Mouse (Mus musculus) MEL (cell line): ENCODE data around the gene Syt2. TPM values are rescaled to one million over a fixed set of nuclear protein-coding genes. Genes with fewer than 3 reads are reported as not detected.

Source experiments
- DNase-seq: peaks from one replicate; pipeline ENCODE4 v3.0.0; 2011; ENCODE audit warnings: low read depth, low spot score
- H3K27ac ChIP-seq: 2 replicates; pipeline ENCODE4 v1.5.1; 2012; ENCODE audit warnings: low read depth, mild to moderate bottlenecking, control low read depth, low read length, moderate library complexity; ENCODE audit not compliant: control insufficient read depth
- H3K27me3 ChIP-seq, 2 experiments: fragments of 150-350 bp in 1 of 2; sonication (generic) in 1 of 2; 2 replicates each; pipeline ENCODE4 v1.6.1; 2012; ENCODE audit warnings: low read length in 2 of 2, mild to moderate bottlenecking in 2 of 2, improper control_type of control experiment in 1 of 2, moderate library complexity in 1 of 2; ENCODE audit not compliant: insufficient read depth in 2 of 2, control insufficient read depth in 1 of 2
- H3K36me3 ChIP-seq, 2 experiments: 2 replicates each; pipeline ENCODE4 v1.6.1; 2012 to 2014; ENCODE audit warnings: low read length in 2 of 2, improper control_type of control experiment in 1 of 2, inconsistent platforms in 1 of 2, mild to moderate bottlenecking in 1 of 2; ENCODE audit not compliant: insufficient read depth in 2 of 2, control insufficient read depth in 1 of 2
- H3K4me1 ChIP-seq, 2 experiments: fragments of 150-350 bp in 1 of 2; sonication (generic) in 1 of 2; 2 replicates each; pipeline ENCODE4 v1.6.1; 2012; ENCODE audit warnings: low read length in 2 of 2, improper control_type of control experiment in 1 of 2, mild to moderate bottlenecking in 1 of 2; ENCODE audit not compliant: insufficient read depth in 2 of 2, control insufficient read depth in 1 of 2
- H3K4me3 ChIP-seq, 2 experiments: fragments of 150-350 bp in 1 of 2; sonication (generic) in 1 of 2; 2 replicates each; pipeline ENCODE4 v1.5.1; 2012; ENCODE audit warnings: low read depth in 2 of 2, low read length in 2 of 2, mild to moderate bottlenecking in 2 of 2, moderate library complexity in 2 of 2, control low read depth in 1 of 2, improper control_type of control experiment in 1 of 2; ENCODE audit not compliant: control insufficient read depth in 1 of 2, insufficient read depth in 1 of 2
- H3K79me2 ChIP-seq: 2 replicates; pipeline ENCODE4 v1.6.1; 2012; ENCODE audit warnings: mild to moderate bottlenecking, low read length, moderate library complexity; ENCODE audit not compliant: control insufficient read depth, poor library complexity, insufficient read depth
- H3K9ac ChIP-seq: 2 replicates; pipeline ENCODE4 v1.6.1; 2012; ENCODE audit warnings: low read depth, mild to moderate bottlenecking, control low read depth, low read length, moderate library complexity; ENCODE audit not compliant: control insufficient read depth, poor library complexity, severe bottlenecking
- H3K9me3 ChIP-seq: fragments of 150-350 bp; sonication (generic); replicated peaks from 2 replicates; pipeline ENCODE4 v1.6.1; 2012; ENCODE audit warnings: mild to moderate bottlenecking, low read length, improper control_type of control experiment, moderate library complexity; ENCODE audit not compliant: insufficient read depth
- BHLHE40 ChIP-seq: IDR thresholded peaks from 2 replicates; pipeline ENCODE4 v1.6.1; 2012; ENCODE audit warnings: low read depth, mild to moderate bottlenecking, inconsistent platforms, low read length, improper control_type of control experiment, borderline replicate concordance
- CHD2 ChIP-seq: IDR thresholded peaks from 2 replicates; pipeline ENCODE4 v1.6.1; 2011; ENCODE audit warnings: low read length, improper control_type of control experiment
- CTCF ChIP-seq, 3 experiments: IDR thresholded peaks in 2 of 3; conservative IDR thresholded peaks in 1 of 3; 2 replicates each; pipeline ENCODE4 v1.5.1; 2011 to 2012; ENCODE audit warnings: low read length in 3 of 3, low read depth in 2 of 3, mild to moderate bottlenecking in 2 of 3, improper control_type of control experiment in 1 of 3, inconsistent platforms in 1 of 3, mixed read lengths in 1 of 3, moderate library complexity in 1 of 3; ENCODE audit not compliant: control insufficient read depth in 1 of 3, insufficient read depth in 1 of 3, poor library complexity in 1 of 3, severe bottlenecking in 1 of 3
- EP300 ChIP-seq, 2 experiments: IDR thresholded peaks; 2 replicates each; pipeline ENCODE4 v1.6.1; 2011; ENCODE audit warnings: improper control_type of control experiment in 2 of 2, low read length in 2 of 2, low read depth in 1 of 2, mild to moderate bottlenecking in 1 of 2
- GABPA ChIP-seq: IDR thresholded peaks from 2 replicates; pipeline ENCODE4 v1.6.1; 2012; ENCODE audit warnings: low read depth, mild to moderate bottlenecking, inconsistent platforms, low read length, improper control_type of control experiment, moderate library complexity
- HCFC1 ChIP-seq: IDR thresholded peaks from 2 replicates; pipeline ENCODE4 v1.6.1; 2012; ENCODE audit warnings: low read depth, mild to moderate bottlenecking, inconsistent platforms, low read length, improper control_type of control experiment, moderate library complexity
- MAX ChIP-seq: IDR thresholded peaks from 2 replicates; pipeline ENCODE4 v1.6.1; 2011; ENCODE audit warnings: low read length, improper control_type of control experiment
- MAZ ChIP-seq: IDR thresholded peaks from 2 replicates; pipeline ENCODE4 v1.6.1; 2012; ENCODE audit warnings: low read depth, mild to moderate bottlenecking, inconsistent platforms, low read length, improper control_type of control experiment
- NELFE ChIP-seq: IDR thresholded peaks from 2 replicates; pipeline ENCODE4 v1.6.1; 2011; ENCODE audit warnings: low read depth, low read length, improper control_type of control experiment
- POLR2A ChIP-seq, 2 experiments: IDR thresholded peaks; 2 replicates each; pipeline ENCODE4 v1.6.1; 2011 to 2012; ENCODE audit warnings: low read length in 2 of 2, mild to moderate bottlenecking in 2 of 2, control low read depth in 1 of 2, improper control_type of control experiment in 1 of 2, low read depth in 1 of 2, moderate library complexity in 1 of 2; ENCODE audit not compliant: control insufficient read depth in 1 of 2, insufficient read depth in 1 of 2, poor library complexity in 1 of 2
- POLR2AphosphoS2 ChIP-seq: IDR thresholded peaks from 2 replicates; pipeline ENCODE4 v1.6.1; 2011; ENCODE audit warnings: low read length, improper control_type of control experiment
- POLR2AphosphoS5 ChIP-seq: IDR thresholded peaks from 2 replicates; pipeline ENCODE4 v1.6.1; 2012; ENCODE audit warnings: low read depth, borderline replicate concordance, mild to moderate bottlenecking, inconsistent platforms, low read length, moderate library complexity, mixed read lengths
- SMC3 ChIP-seq: IDR thresholded peaks from 2 replicates; pipeline ENCODE4 v1.6.1; 2011; ENCODE audit warnings: low read depth, low read length, improper control_type of control experiment
- UBTF ChIP-seq: IDR thresholded peaks from 2 replicates; pipeline ENCODE4 v1.6.1; 2012; ENCODE audit warnings: low read depth, mild to moderate bottlenecking, inconsistent platforms, low read length, improper control_type of control experiment, moderate library complexity, borderline replicate concordance; ENCODE audit not compliant: insufficient read depth
- USF1 ChIP-seq: IDR thresholded peaks from 2 replicates; pipeline ENCODE4 v1.6.1; 2014; ENCODE audit warnings: low read depth, mild to moderate bottlenecking, inconsistent platforms, low read length, improper control_type of control experiment, moderate library complexity
- USF2 ChIP-seq, 2 experiments: IDR thresholded peaks; 2 replicates each; pipeline ENCODE4 v1.6.1; 2011 to 2012; ENCODE audit warnings: improper control_type of control experiment in 2 of 2, low read length in 2 of 2, borderline replicate concordance in 1 of 2, inconsistent platforms in 1 of 2, low read depth in 1 of 2, mild to moderate bottlenecking in 1 of 2; ENCODE audit not compliant: insufficient read depth in 1 of 2
- ZMIZ1 ChIP-seq: IDR thresholded peaks from 2 replicates; pipeline ENCODE4 v1.6.1; 2012; ENCODE audit warnings: low read depth, mild to moderate bottlenecking, inconsistent platforms, low read length, improper control_type of control experiment, moderate library complexity
- polyA plus RNA-seq, 2 experiments: library from polyadenylated mRNA; stranded (reverse) in 1 of 2; unstranded in 1 of 2; fragments of >175 nt in 1 of 2; fragments of >200 nt in 1 of 2; gene quantifications; 2 replicates each; pipeline versions ENCODE4 v1.2.1 to v1.2.4; 2012; ENCODE audit warnings: low replicate concordance in 2 of 2, low read depth in 1 of 2; ENCODE audit not compliant: insufficient read length in 2 of 2, insufficient read depth in 1 of 2, missing spikeins in 1 of 2
- total RNA-seq: library from RNA; depleted of rRNA; stranded (reverse); fragments of 300-350 nt; gene quantifications from 2 replicates; pipeline ENCODE4 v1.2.3, GENCODE M21; 2012

Gene Syt2
- total and polyA plus RNA-seq, 3 experiments, result 0.31 TPM; not detected in 2

- Histone ChIP-seq H3K79me2 (no peaks in the 10 kb centered on the region), H3K9me3 (no peaks in the 10 kb centered on the region), H3K27me3 (no peaks in the 10 kb centered on the region), H3K4me3 (no peak overlapping the region), H3K36me3 (peaks cover 0 to 5% of the 10 kb centered on the region in 2 experiments; a peak in 2 of 4 replicates), H3K27ac (no peak overlapping the region), H3K4me1 (peaks cover 2 to 5% of the 10 kb centered on the region in 2 experiments; a peak in 1 of 4 replicates), H3K9ac (no peak overlapping the region)
- TF ChIP-seq GABPA (no peak), SMC3 (no peak), EP300 (IDR thresholded peaks at IDR 0.05; ENCODE audit: low read depth in 1 of 2, low read length in 2 of 2) (no peak), USF1 (no peak), MAZ (no peak), CTCF (IDR thresholded peaks at IDR 0.05 in 2 of 3, conservative IDR thresholded peaks at IDR 0.05 in 1 of 3; ENCODE audit: control insufficient read depth in 1 of 3, insufficient read depth in 1 of 3, low read depth in 2 of 3, low read length in 3 of 3, poor library complexity in 1 of 3, severe bottlenecking in 1 of 3) (no peak), MAX (no peak)
- DNase-seq, result no peak
These were observed 60.1 kb downstream of the Syt2 start for GRCm38 (mm10) chr1:134706549-134706948.

- peaks cover 0 to 8% of the 10 kb centered on the region in 2 experiments; a peak in 2 of 4 replicates for H3K36me3 ChIP-seq
- TF ChIP-seq CHD2, result no peak
- TF ChIP-seq NELFE, result no peak
- TF ChIP-seq SMC3, result no peak
- TF ChIP-seq POLR2AphosphoS2, result no peak
- no peak for TF ChIP-seq GABPA
- no peak for TF ChIP-seq ZMIZ1
- no peak for TF ChIP-seq POLR2AphosphoS5
- TF ChIP-seq UBTF, result no peak
- no peak for TF ChIP-seq BHLHE40
- no peak for TF ChIP-seq HCFC1
- no peak for TF ChIP-seq POLR2A (IDR thresholded peaks at IDR 0.05; ENCODE audit: control insufficient read depth in 1 of 2, insufficient read depth in 1 of 2, low read depth in 1 of 2, low read length in 2 of 2, poor library complexity in 1 of 2)
- TF ChIP-seq USF2 (IDR thresholded peaks at IDR 0.05; ENCODE audit: borderline replicate concordance in 1 of 2, insufficient read depth in 1 of 2, low read depth in 1 of 2, low read length in 2 of 2), result no peak
These were observed 61.0 kb downstream of the Syt2 start for GRCm38 (mm10) chr1:134707516-134707915.

More at GRCm38 (mm10) chr1:134707516-134707915, 61.0 kb downstream of the Syt2 start:
- Histone ChIP-seq H3K4me3 (no peak overlapping the region), H3K9me3 (no peaks in the 10 kb centered on the region), H3K27me3 (no peaks in the 10 kb centered on the region), H3K27ac (no peak overlapping the region), H3K9ac (no peak overlapping the region), H3K79me2 (no peaks in the 10 kb centered on the region), H3K4me1 (peaks cover 2 to 10% of the 10 kb centered on the region in 2 experiments; a peak in 2 of 4 replicates)
- no peak for DNase-seq
